Mouse (Mus musculus) megakaryocyte, embryonic 14.5 days (primary cell): ENCODE data around the gene Eps8.

Experiments used
- FLI1 ChIP-seq: IDR thresholded peaks from 2 replicates; pipeline ENCODE4 v1.6.1; 2012; ENCODE audit warnings: low read length, inconsistent platforms, mixed read lengths
- GATA1 ChIP-seq: IDR thresholded peaks from 3 replicates; pipeline ENCODE4 v1.6.1; 2012; ENCODE audit warnings: mixed read lengths, low read length, inconsistent platforms, borderline replicate concordance

DNA sequence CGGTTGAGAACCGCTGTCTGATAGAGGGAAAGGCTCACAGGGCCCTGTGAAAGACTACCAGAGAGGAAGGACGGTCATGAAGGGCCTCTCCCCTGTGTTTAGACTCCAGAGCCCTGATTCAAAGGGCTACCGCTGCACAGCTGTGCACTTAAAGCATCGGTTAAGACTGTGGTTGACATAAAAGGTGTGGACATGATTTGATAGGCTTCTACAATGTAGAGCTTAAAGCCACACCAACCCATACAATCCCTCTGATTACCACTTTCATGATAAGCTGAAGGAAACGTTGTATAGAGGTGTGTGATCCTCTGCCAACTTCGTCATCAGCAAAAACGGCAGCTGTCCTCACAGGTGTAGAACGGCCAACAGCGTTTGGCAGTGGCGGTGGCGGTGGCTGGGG lies 211.6 kb downstream of the Eps8 start:
- no peak for TF ChIP-seq GATA1
- no peak for TF ChIP-seq FLI1
